Mouse (Mus musculus) brown adipose tissue, adult 24 weeks (tissue): Measurements from ENCODE around the gene Phf3. TPM values are rescaled to one million over a fixed set of nuclear protein-coding genes. Genes with fewer than 3 reads are reported as not detected.

Source experiments
- H3K27ac ChIP-seq: fragments of 200-500 bp; replicated peaks from 2 replicates; pipeline ENCODE4 v1.5.1; 2012; ENCODE audit warnings: low read depth, mild to moderate bottlenecking, low read length
- H3K4me1 ChIP-seq: fragments of 200-500 bp; 2 replicates; pipeline ENCODE4 v1.6.1; 2012; ENCODE audit warnings: low read length, mixed read lengths; ENCODE audit not compliant: control insufficient read depth, insufficient read depth, insufficient read length
- H3K4me3 ChIP-seq: fragments of 200-500 bp; 2 replicates; pipeline ENCODE4 v1.5.1; 2012; ENCODE audit warnings: low read depth, mild to moderate bottlenecking, low read length, moderate library complexity; ENCODE audit not compliant: insufficient read depth
- polyA plus RNA-seq: library from polyadenylated mRNA; stranded (reverse); fragments of >200 nt; gene quantifications from 2 replicates; pipeline ENCODE4 v1.2.4, GENCODE M21; 2012; ENCODE audit not compliant: missing spikeins, insufficient read depth, insufficient read length

Gene Phf3
- polyA plus RNA-seq, 1 experiment: 36.1 TPM

DNA sequence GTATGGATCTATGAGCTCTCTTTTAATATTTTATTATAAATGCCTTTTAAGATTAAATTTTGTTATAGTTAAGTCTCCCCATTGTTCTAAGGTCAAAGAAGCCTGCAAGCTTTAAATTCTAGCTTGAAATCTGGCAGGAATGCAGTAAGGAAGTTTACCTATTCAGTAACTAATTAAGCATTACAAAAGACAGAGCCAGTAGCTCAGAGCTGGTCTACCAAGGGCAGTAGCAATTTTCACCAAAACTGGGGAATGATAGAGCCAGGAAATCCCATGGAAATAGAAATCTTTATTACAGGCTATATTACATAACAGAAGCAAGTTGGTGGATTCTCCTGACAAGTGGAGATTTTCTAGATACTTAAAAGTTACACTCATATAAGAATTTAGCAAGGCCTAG lies 116.9 kb downstream of the Phf3 start:
- Histone ChIP-seq H3K4me3 (no peak overlapping the region), H3K27ac (no peak overlapping the region), H3K4me1 (no peaks in the 10 kb centered on the region)

DNA sequence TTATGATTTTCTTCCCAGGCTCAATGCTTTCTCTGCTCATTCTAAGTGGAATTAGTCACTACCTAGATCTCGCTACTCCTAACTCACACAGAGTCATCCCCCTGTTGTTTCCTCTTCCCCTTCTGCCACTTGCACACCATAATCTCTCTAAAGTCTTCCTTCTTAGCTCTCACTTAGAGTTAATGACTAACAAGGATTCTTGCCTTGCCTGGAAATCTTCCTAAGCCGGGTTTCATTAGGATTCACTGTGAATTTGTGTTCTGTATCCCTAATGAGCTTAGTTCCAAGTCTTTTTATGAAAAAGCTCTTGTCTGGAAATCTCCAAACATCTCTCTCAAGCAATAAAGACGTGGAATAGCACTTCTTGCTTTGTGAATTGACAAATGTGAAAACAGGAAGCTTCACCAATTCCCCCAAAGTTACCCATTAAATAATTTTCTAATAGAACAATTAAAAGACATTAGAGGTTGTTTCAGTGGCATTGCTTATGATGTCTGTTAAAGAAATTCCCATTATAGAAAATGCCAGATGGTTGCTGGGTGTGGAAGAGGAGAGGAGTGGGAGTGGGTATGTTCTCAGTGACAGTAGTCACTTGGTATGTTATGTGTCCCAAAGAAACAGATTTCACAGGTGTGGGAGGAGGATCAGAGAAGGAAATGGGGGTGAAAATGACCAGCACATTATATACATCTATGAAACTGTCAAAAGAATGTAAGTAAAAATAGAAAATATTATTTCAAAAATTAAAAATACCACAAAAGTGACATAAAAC lies 118.1 kb downstream of the Phf3 start:
- no peaks in the 10 kb centered on the region for H3K4me1 ChIP-seq
- H3K4me3 ChIP-seq: no peak overlapping the region
- H3K27ac ChIP-seq: no peak overlapping the region

Other genes with a start within 250 kb of the Phf3 start
- gene AC153137.1, start 104.0 kb upstream of the Phf3 start, polyA plus RNA-seq: not detected in 2 replicates